Mouse (Mus musculus) layer of hippocampus, adult 8-10 months (tissue): Measurements from ENCODE around the gene Park7. TPM values are rescaled to one million over a fixed set of nuclear protein-coding genes. Genes with fewer than 3 reads are reported as not detected.
A peak's percentile ranks its signal among the peaks of the same experiment; 100 is the strongest.

Experiments used
- DNase-seq, 2 experiments: peaks; one replicate each; pipeline ENCODE4 v3.0.0; 2022; ENCODE audit warnings: low spot score in 2 of 2
- total RNA-seq, 4 experiments: library from RNA; stranded (reverse); gene quantifications; 2 replicates each; pipeline ENCODE4 v1.2.4; 2022

Gene Park7
- total RNA-seq = 100 to 1,000 TPM; 194 to 246 (median 216) TPM

GRCm38 (mm10) chr4:150914290-150914733 lies at the start of gene Park7, which contains the start of gene Tnfrsf9:
Park7 (minus strand) TSS chr4:150914437.
Tnfrsf9 (plus strand) TSS chr4:150914562.
- peak; percentile 94 to 97 for DNase-seq

- DNase-seq = no peak
These were observed 49.5 kb upstream of the Park7 start for GRCm38 (mm10) chr4:150963711-150964110.

DNA sequence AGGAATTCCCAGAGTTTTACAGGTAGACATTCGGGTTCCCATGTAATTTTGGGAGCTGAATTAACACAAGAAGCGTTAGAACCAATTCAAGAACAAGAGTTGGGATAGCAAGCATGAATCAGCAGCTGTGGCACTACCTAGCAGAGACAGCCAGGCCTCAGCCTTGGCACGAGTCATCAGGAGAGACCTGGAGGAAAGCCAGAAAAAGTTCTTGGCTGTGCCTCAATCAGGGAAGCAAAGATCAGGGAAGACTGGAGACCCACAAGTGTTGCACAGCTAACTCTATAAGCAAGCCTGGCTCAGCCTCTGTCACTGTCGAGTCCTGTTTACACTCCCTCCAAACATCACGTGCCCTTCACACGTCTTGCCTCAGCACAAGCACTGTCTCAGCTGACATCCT lies 48.0 kb upstream of the Park7 start:
- no peak for DNase-seq

- DNase-seq = no peak
These were observed 44.3 kb upstream of the Park7 start for GRCm38 (mm10) chr4:150958536-150958935.

GRCm38 (mm10) chr4:150957106-150957458 lies 42.8 kb upstream of the Park7 start:
- DNase-seq = no peak

- peak; percentile 48 to 51 for DNase-seq
These were observed 42.3 kb upstream of the Park7 start for GRCm38 (mm10) chr4:150956369-150957105.

DNA sequence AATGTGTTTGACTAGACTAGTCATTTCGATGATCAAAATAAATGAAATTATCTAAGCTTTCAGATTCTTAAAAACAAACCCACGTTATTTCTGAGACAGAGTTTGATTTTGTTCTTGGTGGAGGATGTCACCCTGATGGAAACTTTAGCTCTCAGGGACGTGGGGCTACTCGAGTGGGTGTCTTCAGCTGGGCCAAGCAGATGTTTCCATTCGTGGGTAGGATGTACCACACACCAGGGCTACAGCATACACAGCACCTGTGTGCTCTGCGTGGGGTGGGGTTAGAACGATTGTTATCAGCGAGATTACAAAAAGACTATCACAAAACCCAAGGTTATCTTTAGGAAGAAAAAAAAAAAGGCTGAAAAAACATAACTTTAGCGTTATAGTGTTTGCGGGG lies 36.7 kb upstream of the Park7 start:
- no peak for DNase-seq

DNA sequence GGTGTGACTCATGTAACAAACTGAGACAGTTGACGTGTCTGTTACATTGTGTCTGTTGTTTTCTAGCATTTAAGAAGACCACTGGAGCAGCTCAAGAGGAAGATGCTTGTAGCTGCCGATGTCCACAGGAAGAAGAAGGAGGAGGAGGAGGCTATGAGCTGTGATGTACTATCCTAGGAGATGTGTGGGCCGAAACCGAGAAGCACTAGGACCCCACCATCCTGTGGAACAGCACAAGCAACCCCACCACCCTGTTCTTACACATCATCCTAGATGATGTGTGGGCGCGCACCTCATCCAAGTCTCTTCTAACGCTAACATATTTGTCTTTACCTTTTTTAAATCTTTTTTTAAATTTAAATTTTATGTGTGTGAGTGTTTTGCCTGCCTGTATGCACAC lies 30.5 kb upstream of the Park7 start:
- no peak for DNase-seq

DNA sequence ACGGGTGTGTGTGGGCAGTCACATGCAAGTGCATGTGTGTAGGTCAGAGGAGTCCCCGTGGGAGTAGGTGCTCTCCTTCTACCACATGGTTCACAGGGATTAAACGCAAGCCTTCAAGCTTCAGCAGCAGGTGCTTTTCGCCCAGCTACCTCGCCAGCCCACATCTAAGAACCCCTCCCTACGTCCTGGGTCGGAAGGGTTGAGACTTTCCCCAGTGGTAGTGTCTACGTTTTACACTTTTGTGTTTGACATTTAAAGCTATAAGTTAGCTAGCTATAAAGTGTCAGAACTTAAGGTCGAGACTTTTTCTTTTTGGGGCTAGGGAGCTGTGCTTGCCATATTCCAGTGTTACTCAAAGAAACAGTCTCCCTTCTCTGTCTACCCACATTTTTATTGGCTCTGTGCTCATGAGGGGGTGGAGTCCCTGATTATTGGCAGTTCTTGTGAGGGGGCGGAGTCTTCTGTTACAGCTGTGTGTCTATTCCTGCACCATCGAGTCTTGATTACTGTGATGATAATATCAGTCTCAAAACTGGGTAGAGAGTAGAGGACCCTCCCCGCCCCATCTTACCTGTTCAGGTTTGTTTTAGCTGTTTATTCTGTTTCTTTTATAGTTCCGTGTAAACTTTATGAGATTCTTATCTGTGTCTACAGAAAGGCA lies 25.9 kb upstream of the Park7 start:
- no peak for DNase-seq

GRCm38 (mm10) chr4:150938063-150938452 lies 23.8 kb upstream of the Park7 start:
- no peak for DNase-seq

DNA sequence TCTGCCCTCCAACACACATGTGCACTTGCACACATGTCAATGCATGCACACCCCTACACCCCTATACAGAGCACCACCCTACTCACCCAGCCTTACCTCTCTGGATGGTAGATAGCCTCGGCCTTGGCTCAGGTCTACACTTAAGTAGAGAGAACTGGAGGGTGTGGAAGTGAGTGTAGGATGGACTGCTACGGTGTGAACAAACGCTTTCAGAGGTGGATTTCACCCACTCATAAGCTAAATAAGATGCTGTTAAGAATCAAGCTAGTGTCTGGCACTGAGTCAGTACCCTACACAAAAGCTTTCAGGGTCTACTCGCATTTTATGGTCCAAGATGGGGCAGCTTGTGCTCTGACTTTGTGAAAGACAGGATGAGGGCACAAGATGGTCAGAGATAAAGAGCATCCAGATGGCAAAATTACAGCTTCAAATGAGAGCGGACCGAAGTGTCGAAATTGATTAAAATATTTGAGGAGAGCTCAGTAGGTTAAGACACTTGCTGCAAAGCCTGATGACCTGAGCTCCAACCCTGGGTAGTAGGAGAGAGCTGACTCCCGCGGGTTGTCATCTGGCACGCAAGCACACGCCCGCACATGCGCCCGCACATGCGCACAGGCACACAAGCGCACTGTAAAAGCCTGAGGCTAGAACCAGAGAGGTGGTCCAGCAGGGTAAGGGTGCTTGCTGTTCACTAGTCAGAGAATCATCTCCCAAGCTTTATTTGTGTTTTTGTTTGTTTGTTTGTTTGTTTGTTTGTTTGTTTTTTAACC lies 23.2 kb upstream of the Park7 start:
- DNase-seq = peak; percentile 31 to 39

- DNase-seq = no peak
These were observed 19.3 kb upstream of the Park7 start for GRCm38 (mm10) chr4:150933503-150933902.

DNA sequence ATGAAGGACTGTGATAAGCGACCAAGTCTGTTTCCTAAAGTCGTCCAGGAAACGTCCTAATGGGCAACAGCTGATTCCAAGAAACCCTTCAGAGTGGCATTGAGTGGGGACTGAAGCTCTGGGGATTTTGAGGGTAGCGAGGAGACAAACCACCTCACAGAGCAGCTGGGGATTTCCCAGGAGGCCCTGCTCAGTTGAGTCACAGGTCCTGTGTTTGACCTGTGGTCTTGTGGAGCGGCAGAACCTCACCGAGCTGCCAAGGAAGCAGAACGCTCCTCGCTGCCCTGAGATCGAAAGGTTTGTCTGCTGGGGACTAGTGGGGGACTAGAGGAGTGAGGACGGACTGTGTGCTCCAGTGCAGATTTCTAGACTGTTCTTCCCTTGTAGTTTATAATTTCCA lies 13.6 kb upstream of the Park7 start:
- no peak for DNase-seq

- DNase-seq = no peak
These were observed 12.9 kb upstream of the Park7 start for GRCm38 (mm10) chr4:150926924-150927705.

DNA sequence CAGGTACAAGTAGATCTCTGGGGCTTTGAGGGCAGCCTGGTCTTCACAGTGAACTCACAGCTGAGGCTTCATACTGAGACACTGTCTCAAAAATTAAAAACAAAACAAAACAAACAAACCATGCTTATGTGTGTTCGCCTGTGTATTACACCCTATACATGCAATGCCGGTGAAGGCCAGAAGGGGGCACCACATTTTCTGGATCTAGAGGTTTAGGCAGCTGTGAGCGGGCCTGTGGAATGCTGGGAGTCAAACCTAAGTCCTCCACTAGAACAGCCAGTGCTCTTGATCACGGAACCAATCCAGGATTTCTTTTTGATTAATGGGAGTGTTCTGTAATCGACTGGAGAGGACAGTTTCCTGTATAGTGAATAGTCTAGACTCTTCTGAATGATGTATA lies 11.7 kb upstream of the Park7 start:
- DNase-seq = no peak

GRCm38 (mm10) chr4:150924936-150925335 lies 10.7 kb upstream of the Park7 start:
- DNase-seq = no peak

GRCm38 (mm10) chr4:150924308-150924707 lies 10.1 kb upstream of the Park7 start:
- DNase-seq = no peak

- no peak for DNase-seq
These were observed 7.0 kb upstream of the Park7 start for GRCm38 (mm10) chr4:150921206-150921605.

DNA sequence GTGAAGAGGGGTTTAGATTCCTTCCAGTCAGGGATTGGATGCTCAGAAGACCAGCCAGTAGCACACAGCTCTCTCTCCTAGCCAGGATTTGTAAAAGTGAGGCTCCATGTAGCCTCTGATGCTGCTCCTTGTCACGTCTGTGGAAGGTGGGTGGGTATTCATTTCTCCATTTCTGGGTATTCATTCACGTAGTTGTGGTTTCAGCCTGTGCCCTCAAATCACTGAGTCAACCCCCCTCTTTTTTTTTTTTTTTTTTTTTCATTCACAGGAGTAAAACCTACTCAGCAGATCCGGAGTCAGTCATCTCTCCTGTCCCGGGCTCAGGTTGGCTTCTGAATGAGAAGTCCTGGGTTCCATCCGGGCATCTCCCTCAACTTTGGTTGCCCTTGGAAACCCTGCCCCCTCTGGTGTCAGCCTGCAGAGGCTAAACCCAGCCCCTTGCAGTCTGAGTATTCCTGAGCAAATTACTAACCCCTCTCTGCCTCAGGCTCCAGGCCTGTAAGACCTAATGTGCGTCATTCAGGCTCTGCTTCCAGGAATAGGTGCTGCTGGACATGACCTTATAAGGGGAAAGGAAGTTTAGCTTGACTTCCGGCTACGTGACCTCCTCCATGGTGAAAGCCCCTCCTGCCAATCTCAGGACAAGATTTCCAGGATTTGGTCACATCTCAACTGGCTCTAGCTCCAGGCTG lies 3.2 kb upstream of the Park7 start:
- no peak for DNase-seq

GRCm38 (mm10) chr4:150915181-150915906 lies 1.1 kb upstream of the Park7 start:
- no peak for DNase-seq
